Comparison of ENCODE assay signal across 7 mouse cellular contexts in the genomic region with DNA sequence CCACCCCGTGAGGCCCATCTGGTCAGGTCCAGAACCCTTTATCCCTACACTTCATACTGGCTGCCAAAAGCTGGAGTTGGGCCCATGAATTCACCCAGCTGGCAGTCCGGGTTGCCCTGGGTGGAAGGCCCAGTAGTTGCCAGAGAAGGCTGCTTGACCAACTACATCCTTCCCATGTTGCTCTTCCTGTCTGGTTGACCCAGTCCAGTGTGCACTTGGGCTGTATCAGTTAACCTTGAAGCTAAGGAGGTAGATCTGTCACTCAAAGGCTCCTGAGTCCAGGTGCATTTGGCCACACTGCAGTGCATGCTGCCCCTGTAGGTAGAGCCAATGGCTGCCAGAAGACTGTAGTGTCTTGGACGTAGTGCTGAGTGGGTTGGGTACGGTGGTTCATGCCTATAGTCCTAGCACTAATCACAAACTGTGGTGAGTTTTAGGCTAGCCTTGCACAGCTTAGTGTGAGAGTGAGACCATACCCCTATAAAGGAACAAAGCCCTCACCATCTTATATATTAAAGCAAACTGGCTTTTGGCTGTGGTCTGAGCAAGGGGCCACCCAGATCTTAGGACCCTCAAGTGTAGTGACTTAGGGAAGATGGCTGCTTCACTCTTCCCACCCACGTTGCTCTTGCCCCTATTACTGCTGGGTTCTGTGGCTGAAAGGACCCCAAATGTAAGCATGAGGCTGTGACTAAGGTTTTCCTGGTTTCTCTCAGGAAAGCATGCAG. TPM values are rescaled to one million over a fixed set of nuclear protein-coding genes. Genes with fewer than 3 reads are reported as not detected.
A peak's percentile ranks its signal among the peaks of the same experiment; 100 is the strongest.
DNase-seq lines count a peak whose midpoint lies in the region; ATAC-seq and TF ChIP-seq lines count a peak whose summit lies in the region.

No protein-coding gene starts in this region.

- DNase-seq in testis, postnatal 14 days (ENCODE audit: low spot score), result no peak
- DNase-seq in gastrocnemius, adult 18-20 months (ENCODE audit: low spot score), result no peak

- H3K9me3 ChIP-seq in embryonic facial prominence, embryonic 12.5 days, result no peaks in the 10 kb centered on the region
- no peaks in the 10 kb centered on the region for H3K9me3 ChIP-seq in hindbrain, embryonic 12.5 days (replicated peaks)
- H3K9me3 ChIP-seq in liver, embryonic 12.5 days (replicated peaks), result no peaks in the 10 kb centered on the region

- 75% methylated on average over 5 of the region's 5 CpGs for WGBS in embryonic facial prominence, embryonic 12.5 days
- 84% methylated on average over 5 of the region's 5 CpGs for WGBS in hindbrain, embryonic 12.5 days
- 80% methylated on average over 5 of the region's 5 CpGs for WGBS in liver, embryonic 12.5 days (ENCODE audit: insufficient replicate concordance)

- H3K27ac ChIP-seq in testis, adult 2 months (ENCODE audit: control insufficient read depth, insufficient read depth, low read depth, low read length), result peak overlapping the region; percentile 75
- H3K27ac ChIP-seq in embryonic facial prominence, embryonic 12.5 days, result peak overlapping the region; percentile 98
- peak overlapping the region; percentile 87 for H3K27ac ChIP-seq in hindbrain, embryonic 12.5 days
- H3K27ac ChIP-seq in liver, embryonic 12.5 days, result peak overlapping the region; percentile 96

- no peaks in the 10 kb centered on the region for H3K27me3 ChIP-seq in testis, adult 2 months (ENCODE audit: control insufficient read depth, insufficient read depth, low read length)
- no peaks in the 10 kb centered on the region for H3K27me3 ChIP-seq in embryonic facial prominence, embryonic 12.5 days
- peaks cover 6% of the 10 kb centered on the region; the same call in 1 of the 2 replicates for H3K27me3 ChIP-seq in hindbrain, embryonic 12.5 days
- no peaks in the 10 kb centered on the region for H3K27me3 ChIP-seq in liver, embryonic 12.5 days (replicated peaks)

- H3K36me3 ChIP-seq in testis, adult 2 months (ENCODE audit: control insufficient read depth, insufficient read depth, low read length), result no peaks in the 10 kb centered on the region
- H3K36me3 ChIP-seq in embryonic facial prominence, embryonic 12.5 days, result peaks cover 25% of the 10 kb centered on the region
- H3K36me3 ChIP-seq in hindbrain, embryonic 12.5 days, result peaks cover 19% of the 10 kb centered on the region; the same call in 1 of the 2 replicates
- peaks cover 54% of the 10 kb centered on the region for H3K36me3 ChIP-seq in liver, embryonic 12.5 days

- TF ChIP-seq CTCF in testis, adult 2 months (IDR thresholded peaks at IDR 0.05; ENCODE audit: control insufficient read depth, insufficient read depth, insufficient replicate concordance, low read depth, low read length), result no peak

- H3K4me2 ChIP-seq in embryonic facial prominence, embryonic 12.5 days (replicated peaks), result peak overlapping the region; percentile 78
- H3K4me2 ChIP-seq in hindbrain, embryonic 12.5 days (replicated peaks), result peak overlapping the region; percentile 82
- peak overlapping the region; percentile 88 for H3K4me2 ChIP-seq in liver, embryonic 12.5 days

- no peak for ATAC-seq in embryonic facial prominence, embryonic 12.5 days (ENCODE audit: insufficient number of reproducible peaks, insufficient read depth, low FRiP score, low TSS enrichment)
- no peak for ATAC-seq in hindbrain, embryonic 12.5 days (ENCODE audit: low FRiP score)
- ATAC-seq in liver, embryonic 12.5 days, result no peak
- no peak for ATAC-seq in inflammation-experienced regulatory T-cells, adult 6 months

- peak overlapping the region; percentile 57 for H3K9ac ChIP-seq in embryonic facial prominence, embryonic 12.5 days
- H3K9ac ChIP-seq in hindbrain, embryonic 12.5 days, result peak overlapping the region; percentile 61; the same call in 1 of the 2 replicates
- peak overlapping the region; percentile 90 for H3K9ac ChIP-seq in liver, embryonic 12.5 days

- H3K4me3 ChIP-seq in testis, adult 2 months (ENCODE audit: control insufficient read depth, low read depth, low read length), result no peak overlapping the region
- peak overlapping the region; percentile 67; the same call in 1 of the 2 replicates for H3K4me3 ChIP-seq in embryonic facial prominence, embryonic 12.5 days
- 0 out of 2 replicates have a peak overlapping the region, but pooled peaks have one; percentile 51 for H3K4me3 ChIP-seq in hindbrain, embryonic 12.5 days
- peak overlapping the region; percentile 72 for H3K4me3 ChIP-seq in liver, embryonic 12.5 days

- no peak for TF ChIP-seq POLR2A in testis, adult 2 months (IDR thresholded peaks at IDR 0.05; ENCODE audit: control insufficient read depth, low read depth, low read length)

- H3K4me1 ChIP-seq in testis, adult 2 months (ENCODE audit: control insufficient read depth, insufficient read depth, low read length), result peaks cover 32% of the 10 kb centered on the region
- H3K4me1 ChIP-seq in embryonic facial prominence, embryonic 12.5 days, result peaks cover 16% of the 10 kb centered on the region
- peaks cover 11% of the 10 kb centered on the region for H3K4me1 ChIP-seq in hindbrain, embryonic 12.5 days
- peaks cover 32% of the 10 kb centered on the region for H3K4me1 ChIP-seq in liver, embryonic 12.5 days

RNA-seq across cellular contexts. Expression of a gene that starts 1.5 kb away (rescaled TPM):
- polyA plus RNA-seq in testis, adult 2 months (2012; rRNA removed), result 5.4 and 6.2 TPM in 2 replicates
- polyA plus RNA-seq in embryonic facial prominence, embryonic 12.5 days (2016; fragmentation: Nextera tagmentation; extraction: Ambion mirVana), result 24.6 and 26.3 TPM in 2 replicates
- polyA plus RNA-seq in hindbrain, embryonic 12.5 days (2016; fragmentation: Nextera tagmentation; extraction: Ambion mirVana), result 16.1 TPM in 2 replicates
- polyA plus RNA-seq in liver, embryonic 12.5 days (2016; fragmentation: Nextera tagmentation; extraction: Ambion mirVana), result 19.5 and 20.0 TPM in 2 replicates
- polyA plus RNA-seq in inflammation-experienced regulatory T-cells, adult 6 months (2017; shearing (Covaris generic)), result 10 to 100 TPM; 30.4 to 54.7 (median 42.3) TPM
- 10 to 100 TPM in 1 of 2 experiments, 1 to 10 TPM in 1; 7.4 to 10.8 TPM for total RNA-seq in gastrocnemius, adult 18-20 months (2021)
